Mouse (Mus musculus) liver, embryonic 14.5 days (tissue): ENCODE measurements around the gene Ppp1r9b.

Experiments used
- CTCF ChIP-seq: IDR thresholded peaks from 2 replicates; pipeline ENCODE4 v1.5.1; 2016; ENCODE audit warnings: antibody characterized with exemption, low read depth, control low read depth
- EP300 ChIP-seq: IDR thresholded peaks from 2 replicates; pipeline ENCODE4 v1.6.1; 2016; ENCODE audit warnings: antibody characterized with exemption, low read depth

DNA sequence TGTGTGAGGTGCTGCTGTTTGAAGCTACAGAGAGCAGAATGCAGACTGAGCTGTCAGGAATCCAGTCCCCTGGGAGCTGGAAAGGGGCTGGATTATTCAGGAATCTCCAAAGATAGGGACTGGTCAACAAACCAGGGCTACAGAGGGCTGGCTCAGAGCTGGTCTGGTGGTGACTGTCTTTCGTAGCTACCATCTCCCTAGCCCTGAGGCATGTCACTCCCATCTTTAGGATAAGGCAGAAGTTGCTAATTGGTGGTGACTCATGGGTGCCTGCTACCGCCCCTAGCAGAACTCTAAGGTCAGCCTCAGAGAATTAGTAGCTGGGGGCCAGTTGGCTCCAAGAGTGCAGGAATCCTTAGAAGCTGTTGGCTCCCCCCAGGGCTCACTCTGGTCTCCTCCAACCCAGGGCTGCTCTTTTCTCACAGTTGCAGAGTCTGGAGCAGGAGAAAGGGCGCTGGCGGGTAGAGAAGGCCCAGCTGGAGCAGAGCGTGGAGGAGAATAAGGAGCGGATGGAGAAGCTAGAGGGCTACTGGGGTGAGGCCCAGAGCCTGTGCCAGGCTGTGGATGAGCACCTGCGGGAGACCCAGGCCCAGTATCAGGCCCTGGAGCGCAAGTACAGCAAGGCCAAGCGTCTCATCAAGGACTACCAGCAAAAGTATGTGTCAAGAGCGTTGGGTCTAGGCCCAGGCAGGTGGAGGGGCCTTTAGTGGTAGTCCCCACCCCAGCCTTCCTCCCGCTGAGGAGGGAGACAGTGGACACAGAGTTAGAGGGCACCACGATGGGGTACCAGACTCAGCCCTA lies 13.5 kb downstream of the Ppp1r9b start:
- TF ChIP-seq CTCF (no peak), EP300 (no peak)
